35 mouse cellular contexts compared by ENCODE assay signal in the genomic region with DNA sequence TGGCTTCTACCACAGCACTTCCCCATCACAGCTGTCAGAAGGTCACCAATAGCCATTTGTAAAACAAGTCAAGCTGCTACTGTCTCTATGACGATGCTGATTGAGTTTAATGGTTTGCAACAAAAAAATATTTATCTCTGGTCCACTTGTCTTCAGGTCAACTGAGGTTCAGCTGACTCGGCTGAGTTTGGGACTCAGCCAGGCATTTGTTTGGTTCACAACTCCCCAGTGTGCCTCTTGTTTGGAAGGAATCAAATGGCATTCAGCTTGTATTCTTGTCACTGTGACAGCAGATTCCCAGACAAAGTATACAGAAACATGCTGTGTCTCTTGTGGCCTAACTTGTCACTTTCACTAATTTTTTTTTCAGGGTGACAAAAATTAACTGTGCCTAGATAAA. TPM values are rescaled to one million over a fixed set of nuclear protein-coding genes. Genes with fewer than 3 reads are reported as not detected.
DNase-seq lines count a peak whose midpoint lies in the region; ATAC-seq and TF ChIP-seq lines count a peak whose summit lies in the region.
"Had no signal": no experiment of that assay in that cellular context is flagged by ENCODE, and none has a peak within 500 bp of the region (broad histone marks: within the 10 kb centered on the region; RNA-seq: fewer than 3 reads in every experiment).

No protein-coding gene starts in this region.

- DNase-seq in gastrocnemius, postnatal 14 days = peak; percentile 16
- DNase-seq in gastrocnemius, postnatal 4 days (ENCODE audit: low spot score in 2 of 2) = no peak
- DNase-seq in kidney, postnatal 14 days = peak; percentile 47
- peak; percentile 10 for DNase-seq in midbrain, postnatal 0 days (ENCODE audit: low spot score)
- no peak for DNase-seq in midbrain, embryonic 10.5 days (ENCODE audit: low spot score)
- no peak for DNase-seq in cerebellum, adult 18-20 months
- DNase-seq: adrenal gland, adult 2 months; adrenal gland, postnatal 36 days; cerebellum, adult 2 months; cerebellum, postnatal 14 days; heart, postnatal 10 days; kidney, adult 9 months; right cerebral cortex, postnatal 4 days; thymus, adult 2 months; thymus, postnatal 36 days had no signal

- no peaks in the 10 kb centered on the region for H3K36me3 ChIP-seq in kidney, embryonic 16.5 days (ENCODE audit: insufficient read depth, low read length)
- no peaks in the 10 kb centered on the region for H3K36me3 ChIP-seq in midbrain, postnatal 0 days (ENCODE audit: insufficient read depth, low read length)
- H3K36me3 ChIP-seq in midbrain, embryonic 10.5 days = no peaks in the 10 kb centered on the region
- H3K36me3 ChIP-seq: heart, embryonic 13.5 days; hindbrain, embryonic 15.5 days; limb, embryonic 12.5 days; liver, embryonic 15.5 days; neural tube, embryonic 12.5 days had no signal

- H3K9ac ChIP-seq in kidney, embryonic 16.5 days (replicated peaks; ENCODE audit: low read length) = no peak overlapping the region
- H3K9ac ChIP-seq in midbrain, postnatal 0 days (replicated peaks; ENCODE audit: low read length, poor library complexity, severe bottlenecking) = no peak overlapping the region
- H3K9ac ChIP-seq: heart, embryonic 13.5 days; hindbrain, embryonic 15.5 days; limb, embryonic 12.5 days; liver, embryonic 15.5 days; neural tube, embryonic 12.5 days had no signal

- H3K4me1 ChIP-seq in kidney, embryonic 16.5 days (ENCODE audit: insufficient read depth, low read length) = no peaks in the 10 kb centered on the region
- no peaks in the 10 kb centered on the region for H3K4me1 ChIP-seq in midbrain, postnatal 0 days (ENCODE audit: insufficient read depth, low read length)
- H3K4me1 ChIP-seq in midbrain, embryonic 10.5 days = no peaks in the 10 kb centered on the region
- H3K4me1 ChIP-seq: heart, embryonic 13.5 days; hindbrain, embryonic 15.5 days; limb, embryonic 12.5 days; liver, embryonic 15.5 days; neural tube, embryonic 12.5 days had no signal

- no peak for TF ChIP-seq CTCF in midbrain, postnatal 0 days (IDR thresholded peaks at IDR 0.05)

- no peak for ATAC-seq in kidney, embryonic 16.5 days (ENCODE audit: low FRiP score, low TSS enrichment)
- ATAC-seq in midbrain, postnatal 0 days (ENCODE audit: low FRiP score) = no peak
- ATAC-seq: forebrain, embryonic 16.5 days; lung, postnatal 0 days; midbrain, embryonic 16.5 days had no signal

- intact Hi-C loops in gastrocnemius, postnatal 14 days (cut with DNase I; ENCODE audit: low total_unique reads) = no loop called here

- no peak overlapping the region for H3K27ac ChIP-seq in kidney, embryonic 16.5 days (ENCODE audit: low read length)
- H3K27ac ChIP-seq in midbrain, postnatal 0 days (ENCODE audit: low read depth, low read length) = no peak overlapping the region
- no peak overlapping the region for H3K27ac ChIP-seq in midbrain, embryonic 10.5 days (replicated peaks)
- H3K27ac ChIP-seq: heart, embryonic 13.5 days; hindbrain, embryonic 15.5 days; left cerebral cortex, adult 2 months; limb, embryonic 12.5 days; liver, embryonic 15.5 days; neural tube, embryonic 12.5 days had no signal

- no peak overlapping the region for H3K4me3 ChIP-seq in kidney, embryonic 16.5 days (ENCODE audit: low read length)
- no peak overlapping the region for H3K4me3 ChIP-seq in midbrain, postnatal 0 days (ENCODE audit: low read depth, low read length)
- H3K4me3 ChIP-seq in midbrain, embryonic 10.5 days = no peak overlapping the region
- H3K4me3 ChIP-seq: erythroblast, embryonic 14.5 days; heart, embryonic 13.5 days; hindbrain, embryonic 15.5 days; left cerebral cortex, adult 2 months; limb, embryonic 12.5 days; liver, embryonic 15.5 days; myocyte; neural tube, embryonic 12.5 days had no signal

- no peaks in the 10 kb centered on the region for H3K9me3 ChIP-seq in kidney, embryonic 16.5 days (ENCODE audit: low read length)
- H3K9me3 ChIP-seq in midbrain, postnatal 0 days (ENCODE audit: low read length) = no peaks in the 10 kb centered on the region
- H3K9me3 ChIP-seq in midbrain, embryonic 10.5 days (replicated peaks) = no peaks in the 10 kb centered on the region
- H3K9me3 ChIP-seq: heart, embryonic 13.5 days; hindbrain, embryonic 15.5 days; limb, embryonic 12.5 days; liver, embryonic 15.5 days; neural tube, embryonic 12.5 days had no signal

- no peaks in the 10 kb centered on the region for H3K27me3 ChIP-seq in kidney, embryonic 16.5 days (ENCODE audit: insufficient read depth, low read length)
- no peaks in the 10 kb centered on the region for H3K27me3 ChIP-seq in midbrain, postnatal 0 days (ENCODE audit: insufficient read depth, low read length)
- no peaks in the 10 kb centered on the region for H3K27me3 ChIP-seq in midbrain, embryonic 10.5 days (ENCODE audit: low read depth, poor library complexity, severe bottlenecking)
- H3K27me3 ChIP-seq: hindbrain, embryonic 15.5 days; limb, embryonic 12.5 days; liver, embryonic 15.5 days; neural tube, embryonic 12.5 days had no signal

- WGBS in kidney, embryonic 16.5 days = 26% methylated on average over 2 of the region's 2 CpGs
- 51% methylated on average over 2 of the region's 2 CpGs for whole genome bisulfite sequencing in midbrain, postnatal 0 days
- WGBS in midbrain, embryonic 10.5 days = 66% methylated on average over 2 of the region's 2 CpGs

- H3K4me2 ChIP-seq in kidney, embryonic 16.5 days (replicated peaks; ENCODE audit: low read depth, low read length) = no peak overlapping the region
- no peak overlapping the region for H3K4me2 ChIP-seq in midbrain, postnatal 0 days (ENCODE audit: low read depth, low read length, poor library complexity, severe bottlenecking)
- H3K4me2 ChIP-seq: heart, embryonic 13.5 days; hindbrain, embryonic 15.5 days; limb, embryonic 12.5 days; liver, embryonic 15.5 days; midbrain, embryonic 11.5 days; neural tube, embryonic 12.5 days had no signal

RNA-seq across cellular contexts. Expression of gene Cxcl13, which starts 9.9 kb away (rescaled TPM):
- total RNA-seq in gastrocnemius, postnatal 14 days (2021) = not detected
- total RNA-seq in gastrocnemius, postnatal 4 days (2021) = not detected
- 6.5 and 6.6 TPM in 2 replicates for polyA plus RNA-seq in kidney, embryonic 16.5 days (2015; fragmentation: Nextera tagmentation; extraction: Ambion mirVana)
- total RNA-seq in midbrain, postnatal 0 days (2014; rRNA removed) = 0.33 and 0.61 TPM in 2 replicates
- 1.3 and 1.9 TPM in 2 replicates for polyA plus RNA-seq in midbrain, postnatal 0 days (2015; fragmentation: Nextera tagmentation; extraction: Ambion mirVana)
- 0.20 TPM in 1 of 2 replicates, not detected in the other for polyA plus RNA-seq in midbrain, embryonic 10.5 days (2016; fragmentation: Nextera tagmentation; extraction: Ambion mirVana)
- total RNA-seq: hematopoietic stem cell, adult 5-6 weeks; layer of hippocampus, adult 18-20 months; layer of hippocampus, postnatal 14 days; left cerebral cortex, adult 2 months; left cerebral cortex, postnatal 25 days; megakaryocyte progenitor cell, adult 5-6 weeks; MEL had no signal
- polyA plus RNA-seq: adrenal gland, adult 2 months; brain, embryonic 14.5 days; cerebellum, adult 2 months; erythroblast, embryonic 14.5 days; forebrain, embryonic 16.5 days; midbrain, embryonic 11.5 days had no signal

Comparison
In these comparisons a context has a peak if more than half of its experiments do, and no peak if none do; other contexts are left out.
1. DNase-seq: peak in gastrocnemius, postnatal 14 days (single experiment), kidney, postnatal 14 days (single experiment) and midbrain, postnatal 0 days (single experiment); none in gastrocnemius, postnatal 4 days (0 of 2), midbrain, embryonic 10.5 days (single experiment) and cerebellum, adult 18-20 months (0 of 2).